Mouse (Mus musculus) brown adipose tissue, adult 24 weeks (tissue): ENCODE measurements around the gene Pstpip1. TPM values are rescaled to one million over a fixed set of nuclear protein-coding genes. Genes with fewer than 3 reads are reported as not detected.

Source experiments
- H3K27ac ChIP-seq: fragments of 200-500 bp; replicated peaks from 2 replicates; pipeline ENCODE4 v1.5.1; 2012; ENCODE audit warnings: low read depth, mild to moderate bottlenecking, low read length
- H3K4me1 ChIP-seq: fragments of 200-500 bp; 2 replicates; pipeline ENCODE4 v1.6.1; 2012; ENCODE audit warnings: low read length, mixed read lengths; ENCODE audit not compliant: control insufficient read depth, insufficient read depth, insufficient read length
- H3K4me3 ChIP-seq: fragments of 200-500 bp; 2 replicates; pipeline ENCODE4 v1.5.1; 2012; ENCODE audit warnings: low read depth, mild to moderate bottlenecking, low read length, moderate library complexity; ENCODE audit not compliant: insufficient read depth
- polyA plus RNA-seq: library from polyadenylated mRNA; stranded (reverse); fragments of >200 nt; gene quantifications from 2 replicates; pipeline ENCODE4 v1.2.4, GENCODE M21; 2012; ENCODE audit not compliant: missing spikeins, insufficient read depth, insufficient read length

Gene Pstpip1
- polyA plus RNA-seq, 1 experiment: 2.9 TPM

DNA sequence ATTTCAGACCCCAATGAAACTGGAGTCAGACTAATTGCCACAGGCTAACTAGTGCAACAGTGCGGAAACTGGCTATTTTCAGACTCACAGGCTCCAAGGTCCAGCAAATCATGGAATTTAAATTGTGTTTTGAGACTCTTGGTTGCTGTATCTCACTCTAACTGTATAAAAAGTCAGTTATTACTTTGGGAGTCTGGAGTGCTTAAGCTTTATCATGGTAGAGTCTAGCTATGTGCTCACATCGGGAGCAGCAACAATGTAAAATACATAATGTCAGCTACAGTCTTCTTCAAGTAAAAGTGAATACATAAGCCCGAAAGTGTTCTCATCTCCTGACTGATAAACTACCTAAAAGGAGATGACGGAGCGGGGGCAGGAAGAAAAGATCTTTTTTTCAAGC, 64.8 kb downstream of the Pstpip1 start:
- H3K4me3 ChIP-seq: no peak overlapping the region
- peaks cover 18% of the 10 kb centered on the region for H3K4me1 ChIP-seq
- H3K27ac ChIP-seq: no peak overlapping the region; the same call in 1 of the 2 replicates

GRCm38 (mm10) chr9:56158077-56158476, 68.3 kb downstream of the Pstpip1 start:
- Histone ChIP-seq H3K4me3 (no peak overlapping the region), H3K27ac (no peak overlapping the region; the same call in 1 of the 2 replicates), H3K4me1 (peaks cover 13% of the 10 kb centered on the region)

- Histone ChIP-seq H3K27ac (peak overlapping the region; percentile 27; the same call in 1 of the 2 replicates), H3K4me1 (peaks cover 13% of the 10 kb centered on the region), H3K4me3 (peak overlapping the region; percentile 34; the same call in 1 of the 2 replicates)
These were observed 69.7 kb downstream of the Pstpip1 start for GRCm38 (mm10) chr9:56159456-56159855.

DNA sequence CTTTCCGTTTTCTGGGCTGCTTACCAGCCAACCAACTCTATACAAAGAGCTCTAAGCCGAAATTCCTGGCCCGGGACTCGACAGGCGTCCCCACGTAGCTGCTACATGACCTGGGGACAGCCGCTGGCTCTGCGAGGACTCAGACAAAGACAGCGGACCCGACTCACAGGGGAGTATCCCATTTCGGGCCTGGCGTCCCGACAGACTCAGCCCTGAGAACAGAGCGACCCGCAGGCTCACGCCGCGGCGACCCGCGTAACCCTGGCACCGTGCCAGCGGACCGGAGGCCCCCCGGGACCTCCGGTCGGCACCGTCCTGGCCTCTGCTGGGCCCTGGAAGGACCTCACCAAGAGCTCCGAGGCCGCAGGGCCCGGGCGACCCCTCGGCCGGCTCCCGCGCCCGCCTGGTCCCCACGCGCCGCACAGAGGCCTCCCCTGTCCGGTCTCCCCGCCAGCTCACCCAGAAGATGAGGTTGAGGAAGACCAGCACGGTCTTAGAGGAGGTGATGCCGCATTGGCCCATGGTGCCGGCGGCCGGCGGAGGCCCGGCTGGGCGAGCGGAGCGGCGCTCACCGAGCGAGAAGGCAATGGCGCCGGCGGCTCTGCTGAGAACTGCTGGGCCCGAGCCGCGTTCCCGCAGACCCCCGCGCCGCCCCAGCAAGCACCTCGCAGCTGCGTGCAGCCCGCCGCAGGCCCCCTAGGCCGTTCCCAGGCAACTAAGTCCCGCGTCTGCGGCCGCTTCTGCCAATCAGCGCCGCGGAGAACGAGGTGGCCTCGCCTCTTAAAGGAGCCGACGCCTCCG, 70.8 kb downstream of the Pstpip1 start:
- Histone ChIP-seq H3K27ac (peak overlapping the region; percentile 65), H3K4me3 (peak overlapping the region; percentile 75), H3K4me1 (peaks cover 13% of the 10 kb centered on the region)

GRCm38 (mm10) chr9:56165377-56165776, 75.6 kb downstream of the Pstpip1 start, which contains the start of gene Tspan3:
Gene Tspan3 (minus strand): TSS chr9:56165477.
- Histone ChIP-seq H3K4me3 (no peak within 1 kb of the TSS), H3K4me1 (no peaks in the 10 kb centered on the region), H3K27ac (0 out of 2 replicates have a peak within 1 kb of the TSS, but pooled peaks have one; percentile 23)

DNA sequence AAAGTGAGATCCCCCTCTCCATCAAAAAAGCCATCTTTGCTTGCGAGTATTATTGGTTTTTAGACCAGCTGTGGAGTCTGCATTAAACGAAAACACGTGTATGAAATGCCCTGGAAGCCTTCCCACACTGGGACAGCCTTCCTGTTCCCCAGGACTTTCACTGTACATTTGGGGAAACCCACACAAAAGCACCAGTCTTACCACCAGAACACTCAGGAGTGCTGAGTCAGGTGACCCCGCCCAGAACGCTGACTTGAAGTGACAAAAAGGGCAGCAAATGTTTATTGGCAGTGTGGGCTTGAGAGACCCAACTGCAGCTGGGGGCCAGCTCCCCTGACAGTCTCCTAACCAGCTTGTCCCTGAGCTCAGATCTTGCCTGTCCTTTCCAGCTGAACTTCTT, 76.4 kb downstream of the Pstpip1 start:
- Histone ChIP-seq H3K4me1 (no peaks in the 10 kb centered on the region), H3K27ac (no peak overlapping the region), H3K4me3 (no peak overlapping the region)

DNA sequence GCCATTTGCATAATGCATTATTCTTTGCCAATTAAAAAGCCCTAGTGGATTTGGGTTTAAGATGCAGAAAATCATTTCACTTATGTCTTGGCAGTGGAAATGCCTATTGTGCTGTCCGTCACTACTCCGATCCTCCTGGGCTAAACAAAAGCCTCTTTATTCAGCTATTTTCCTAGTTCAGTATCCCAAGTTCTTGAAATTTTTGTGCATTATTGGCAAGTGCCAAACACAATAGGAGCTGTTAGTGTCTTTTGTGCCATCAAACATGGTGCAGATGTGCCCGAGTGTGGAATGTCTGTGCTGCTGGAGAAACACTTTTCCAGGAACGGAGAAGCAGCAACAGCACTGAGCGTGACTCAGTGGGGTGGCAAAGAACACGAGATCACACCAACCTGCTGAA, 77.9 kb downstream of the Pstpip1 start:
- Histone ChIP-seq H3K4me1 (no peaks in the 10 kb centered on the region), H3K27ac (no peak overlapping the region), H3K4me3 (no peak overlapping the region)

DNA sequence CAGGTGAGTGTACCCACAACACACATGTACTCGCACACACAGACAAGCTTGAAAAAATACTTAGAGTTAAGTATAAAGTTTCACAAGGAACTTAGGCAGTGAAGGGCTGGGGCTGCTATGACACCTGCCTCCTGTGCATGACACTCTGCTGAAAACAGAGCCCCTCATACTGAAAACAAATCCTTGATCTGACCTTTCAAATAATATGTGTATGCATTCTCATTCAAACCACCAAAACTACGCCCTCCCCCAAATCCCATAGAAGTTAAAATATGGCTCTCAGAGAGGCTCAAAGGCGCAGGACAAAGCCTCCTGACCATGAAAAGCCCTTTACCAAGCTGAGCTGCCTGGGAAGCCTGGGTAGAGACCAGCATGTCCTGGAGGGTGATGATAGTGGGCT, 85.6 kb downstream of the Pstpip1 start:
- Histone ChIP-seq H3K27ac (no peak overlapping the region), H3K4me1 (no peaks in the 10 kb centered on the region), H3K4me3 (no peak overlapping the region)

DNA sequence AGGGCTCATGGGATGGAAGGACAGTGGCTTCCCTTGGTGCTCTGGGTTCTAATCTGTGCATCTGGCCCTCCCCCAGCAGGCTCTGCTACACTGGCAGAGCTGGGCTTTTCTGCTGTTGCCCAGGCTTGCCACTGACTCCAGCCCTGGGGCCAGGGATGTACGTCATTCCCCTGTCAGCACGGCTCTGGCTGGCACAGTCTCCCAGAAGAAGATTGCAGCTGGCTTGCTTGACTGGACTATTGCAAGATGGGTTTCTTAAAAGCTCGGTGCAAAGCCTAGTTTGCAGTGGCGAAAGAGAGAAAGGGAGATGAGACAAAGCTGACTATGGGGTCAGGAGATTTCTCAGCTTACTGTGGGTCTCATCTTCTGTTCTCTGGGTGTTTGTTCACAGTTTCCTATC, 87.6 kb downstream of the Pstpip1 start:
- Histone ChIP-seq H3K4me3 (no peak overlapping the region), H3K4me1 (no peaks in the 10 kb centered on the region), H3K27ac (no peak overlapping the region)

Other genes with a start within 250 kb of the Pstpip1 start
- gene Scaper, start 151.8 kb upstream of the Pstpip1 start, polyA plus RNA-seq: 4.4 and 6.1 TPM in 2 replicates
- gene 4930563M21Rik, start 79.4 kb upstream of the Pstpip1 start, polyA plus RNA-seq: not detected in 2 replicates
- gene Rcn2, start 48.1 kb upstream of the Pstpip1 start, polyA plus RNA-seq: 15.6 and 19.7 TPM in 2 replicates
- gene Tspan3, start 75.5 kb downstream of the Pstpip1 start, polyA plus RNA-seq: 171 and 213 TPM in 2 replicates